Mouse (Mus musculus) common myeloid progenitor, adult 5-6 weeks (primary cell): ENCODE data around the gene Hnrnpl. TPM values are rescaled to one million over a fixed set of nuclear protein-coding genes. Genes with fewer than 3 reads are reported as not detected.

Experiments used
- ATAC-seq: replicated peaks from 2 replicates; pipeline ENCODE4 v1.8.0; 2016; ENCODE audit warnings: low read depth, mild to moderate bottlenecking, moderate TSS enrichment, inconsistent platforms; ENCODE audit not compliant: poor library complexity, severe bottlenecking
- total RNA-seq: library from RNA; stranded (forward); fragments of 200-1000, 187-1606 nt; gene quantifications from 2 replicates; pipeline ENCODE4 v1.2.3, GENCODE M21; 2017

Gene Hnrnpl
- total RNA-seq, 1 experiment from 2014 or later, result 385 TPM

GRCm38 (mm10) chr7:28824941-28825685, 16.8 kb downstream of the Hnrnpl start, which contains the start of gene Ech1:
Ech1 (plus strand) TSS chr7:28825217.
- ATAC-seq, result peak; percentile 91

DNA sequence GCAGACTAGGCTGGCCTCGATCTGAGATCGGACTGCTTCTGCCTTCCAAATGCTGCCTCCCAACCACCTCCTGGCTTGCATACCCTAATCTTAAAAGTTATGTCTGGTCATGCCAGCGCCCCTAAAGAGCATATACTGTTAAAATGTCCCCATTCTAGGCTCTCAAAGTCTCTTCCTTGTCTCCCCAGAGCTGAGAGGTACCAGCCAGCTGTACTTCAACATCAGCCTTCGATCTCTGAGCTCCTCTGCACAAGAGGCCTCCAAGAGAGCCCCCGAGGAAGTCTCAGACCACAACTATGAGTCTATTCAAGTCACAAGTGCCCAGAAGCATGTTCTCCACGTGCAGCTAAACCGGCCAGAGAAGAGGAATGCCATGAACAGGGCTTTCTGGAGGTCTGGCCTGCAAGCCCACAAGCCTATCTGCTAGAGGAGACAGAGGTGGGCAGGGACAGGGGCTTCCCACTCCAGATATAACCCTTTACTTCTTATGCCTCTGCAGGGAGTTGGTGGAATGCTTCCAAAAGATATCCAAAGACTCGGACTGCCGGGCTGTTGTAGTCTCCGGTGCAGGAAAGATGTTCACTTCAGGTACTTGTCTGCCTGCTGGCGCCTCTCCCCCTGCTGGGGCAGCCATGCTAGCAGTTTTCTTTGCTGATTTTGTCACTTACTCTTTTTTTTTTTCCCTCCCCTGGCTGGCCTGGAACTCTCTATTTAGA, 17.5 kb downstream of the Hnrnpl start:
- peak; percentile 11; the same call in 1 of the 2 replicates for ATAC-seq

- no peak for ATAC-seq
Measured at GRCm38 (mm10) chr7:28826402-28826772, 18.0 kb downstream of the Hnrnpl start.

DNA sequence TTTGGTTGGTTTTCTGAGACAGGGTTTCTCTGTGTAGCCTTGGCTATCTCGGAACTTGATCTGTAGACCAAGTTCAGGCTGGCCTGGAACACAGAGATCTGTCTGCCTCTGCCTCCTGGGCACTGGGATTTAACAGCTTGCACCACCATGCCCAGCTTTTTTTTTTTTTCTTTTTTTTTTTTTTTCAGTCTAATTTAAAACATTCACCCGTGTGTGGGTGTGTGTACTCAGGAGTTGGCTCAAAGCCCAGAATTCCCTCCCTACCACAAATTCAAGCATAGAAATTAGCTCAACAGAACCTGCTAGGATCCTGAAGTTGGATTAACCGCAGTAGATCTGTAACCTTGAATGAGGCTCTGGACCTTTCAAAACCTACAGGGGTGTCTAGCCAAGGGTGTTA, 19.0 kb downstream of the Hnrnpl start:
- no peak for ATAC-seq

DNA sequence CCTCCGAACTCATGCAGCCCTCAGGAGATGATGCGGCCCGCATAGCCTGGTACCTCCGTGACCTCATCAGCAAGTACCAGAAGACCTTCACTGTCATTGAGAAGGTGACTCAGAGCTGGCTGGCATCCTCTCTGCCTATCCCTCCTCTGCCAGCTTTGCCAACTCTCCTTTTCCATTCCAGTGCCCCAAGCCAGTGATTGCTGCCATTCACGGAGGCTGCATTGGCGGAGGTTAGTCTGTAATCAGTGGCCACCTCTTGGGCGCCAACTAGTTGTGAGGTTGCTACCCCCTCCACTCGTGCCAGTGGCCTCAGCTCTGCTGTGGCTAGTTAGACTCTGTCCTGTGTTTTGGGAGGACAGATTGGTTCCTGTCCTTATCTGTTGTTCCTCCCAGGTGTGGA, 21.5 kb downstream of the Hnrnpl start:
- ATAC-seq, result no peak

DNA sequence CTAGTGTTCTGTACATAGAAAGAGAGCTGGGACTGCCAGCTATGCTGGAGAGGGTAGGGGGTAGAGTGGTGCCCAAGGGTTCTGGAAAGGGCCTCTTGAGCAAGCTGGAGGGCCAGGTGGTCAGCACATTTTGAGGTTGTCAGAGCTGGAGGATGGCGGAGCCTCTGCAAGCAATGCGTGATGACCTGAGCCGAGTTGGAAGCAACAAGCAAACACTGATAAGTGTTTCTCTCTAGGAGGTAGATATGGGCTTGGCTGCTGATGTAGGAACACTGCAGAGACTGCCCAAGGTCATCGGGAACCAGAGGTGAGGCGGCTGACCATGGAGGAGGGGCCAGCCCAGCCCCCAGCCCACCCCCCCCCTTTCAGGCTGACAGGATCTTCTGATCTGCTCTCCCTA, 22.6 kb downstream of the Hnrnpl start:
- no peak for ATAC-seq

GRCm38 (mm10) chr7:28831411-28832125, 23.2 kb downstream of the Hnrnpl start:
- ATAC-seq, result peak; percentile 21

GRCm38 (mm10) chr7:28832137-28832536, 23.8 kb downstream of the Hnrnpl start:
- peak; percentile 46; the same call in 1 of the 2 replicates for ATAC-seq

DNA sequence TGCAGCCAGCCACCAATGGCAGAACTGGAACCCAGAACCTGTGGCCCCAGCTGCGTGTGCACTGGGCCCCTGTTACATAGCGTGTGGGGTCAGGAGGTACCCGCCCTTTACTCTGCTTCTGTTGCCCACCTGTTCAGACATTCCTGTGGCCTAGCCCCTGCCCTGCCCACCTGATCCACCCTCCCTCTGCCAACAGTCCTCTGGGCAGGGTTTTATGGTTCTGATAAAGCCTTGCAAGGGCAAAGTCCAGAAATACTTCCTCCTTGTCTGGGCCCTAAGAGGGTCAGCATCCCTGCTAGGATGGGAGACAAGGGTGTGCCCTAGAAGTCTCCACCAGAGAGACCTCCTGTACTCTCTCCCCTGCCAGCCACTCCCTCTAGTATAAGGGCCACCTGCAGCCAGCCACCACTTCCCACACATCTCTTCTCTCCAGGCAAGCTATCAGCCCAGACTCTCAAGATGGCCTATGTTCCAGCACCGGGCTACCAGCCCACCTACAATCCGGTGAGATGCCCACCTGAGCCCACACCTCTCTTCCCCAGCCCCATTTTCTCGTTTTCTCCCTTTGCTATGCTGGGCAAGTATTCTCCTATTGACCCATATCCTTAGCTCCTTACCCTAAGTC, 25.5 kb downstream of the Hnrnpl start, which contains the start of gene Lgals4:
TSS of gene Lgals4 (plus strand) at position 132 of the 625 bp plus-strand sequence.
- no peak for ATAC-seq

- no peak for ATAC-seq
Measured at GRCm38 (mm10) chr7:28836936-28837335, 28.6 kb downstream of the Hnrnpl start.

DNA sequence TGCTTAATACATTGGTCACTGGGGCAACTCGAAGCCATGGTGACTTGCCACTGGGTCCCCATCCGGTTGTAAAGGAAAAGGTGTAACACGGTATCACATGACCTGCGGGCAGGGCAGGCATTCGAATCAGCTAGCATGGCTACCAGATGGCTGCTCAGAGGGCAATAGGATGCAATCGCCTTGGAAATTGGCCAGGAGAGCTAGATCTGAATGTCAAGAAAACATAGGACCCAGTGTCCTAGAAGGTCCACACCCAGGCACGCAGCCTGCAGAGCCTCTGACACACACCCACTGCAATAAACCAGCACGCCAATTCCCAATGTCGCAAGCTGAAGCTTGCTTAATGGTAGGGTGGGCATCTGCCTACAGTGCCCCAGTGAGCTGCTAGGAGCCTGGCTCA, 30.0 kb downstream of the Hnrnpl start:
- ATAC-seq, result no peak

GRCm38 (mm10) chr7:28847273-28847672, 38.9 kb downstream of the Hnrnpl start:
- ATAC-seq, result no peak

GRCm38 (mm10) chr7:28849700-28850236, 41.4 kb downstream of the Hnrnpl start:
- no peak for ATAC-seq

DNA sequence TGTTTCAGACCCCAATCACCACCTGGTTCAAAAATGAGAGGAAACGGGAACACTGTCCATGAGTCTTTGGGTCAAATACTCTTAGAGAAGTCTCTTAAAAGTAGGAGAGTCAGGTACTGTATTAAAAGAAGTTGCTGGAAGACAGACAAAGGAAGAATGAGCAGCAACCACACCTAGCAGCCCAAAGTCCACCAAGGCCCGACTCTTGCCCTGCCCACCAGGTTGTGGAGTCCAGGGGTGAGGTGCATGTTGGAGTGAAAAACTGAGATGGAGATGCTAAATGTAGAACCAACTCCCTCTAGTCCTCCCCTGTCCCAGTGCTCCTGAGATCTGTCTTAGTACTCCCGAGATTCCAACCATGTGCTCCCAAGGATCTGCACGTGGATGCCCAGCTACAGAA, 42.3 kb downstream of the Hnrnpl start:
- no peak for ATAC-seq

- ATAC-seq, result no peak
Measured at GRCm38 (mm10) chr7:28859953-28860352, 51.6 kb downstream of the Hnrnpl start.

DNA sequence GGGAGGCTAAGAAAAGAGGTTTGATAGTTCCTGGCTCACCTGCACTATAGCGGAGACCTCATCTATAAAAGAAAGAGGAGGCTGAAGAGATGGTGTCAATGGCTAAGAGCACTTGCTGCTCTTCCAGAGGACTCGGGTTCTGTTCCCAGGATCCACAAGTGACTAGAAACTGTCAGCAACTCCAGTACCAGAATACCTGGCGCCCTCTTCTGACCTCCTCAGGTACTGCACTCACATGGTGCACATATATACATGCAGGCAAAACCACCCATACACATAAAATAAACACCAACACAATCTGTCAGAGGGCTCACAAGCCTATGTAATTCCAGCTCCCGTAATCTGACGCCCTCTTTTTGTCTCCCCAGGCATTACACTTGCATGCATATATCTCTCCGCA, 52.6 kb downstream of the Hnrnpl start:
- no peak for ATAC-seq

DNA sequence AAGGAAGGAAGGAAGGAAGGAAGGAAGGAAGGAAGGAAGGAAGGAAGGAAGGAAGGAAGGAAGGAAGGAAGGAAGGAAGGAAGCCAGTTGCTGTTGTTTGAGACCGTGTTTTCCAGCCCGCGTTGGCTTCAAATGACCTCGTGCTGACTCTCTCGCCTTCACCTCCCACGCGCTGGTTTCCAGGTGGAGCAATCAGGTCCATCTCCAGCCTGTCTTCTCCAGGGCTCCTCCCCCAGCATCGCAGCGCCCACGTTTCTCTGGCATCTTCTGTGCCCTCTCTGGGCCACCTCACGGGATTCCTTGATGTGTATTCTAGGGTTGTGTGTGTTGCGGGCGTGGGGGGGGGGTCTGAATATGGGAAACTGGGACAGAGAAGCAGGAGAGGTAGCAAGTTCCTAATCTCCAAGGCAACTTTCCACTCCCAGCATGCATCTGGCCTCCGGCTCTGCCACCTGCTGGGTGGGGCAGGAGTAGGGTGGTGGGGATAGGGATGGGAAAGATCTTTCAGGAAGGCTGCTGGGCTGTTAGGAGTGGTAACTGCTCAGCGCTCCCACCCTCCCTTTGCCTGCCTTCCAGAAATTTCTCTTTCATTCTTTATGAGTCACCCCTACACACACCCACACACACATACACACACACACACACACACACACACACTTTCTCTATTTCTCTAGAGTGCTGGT, 54.6 kb downstream of the Hnrnpl start:
- no peak for ATAC-seq

DNA sequence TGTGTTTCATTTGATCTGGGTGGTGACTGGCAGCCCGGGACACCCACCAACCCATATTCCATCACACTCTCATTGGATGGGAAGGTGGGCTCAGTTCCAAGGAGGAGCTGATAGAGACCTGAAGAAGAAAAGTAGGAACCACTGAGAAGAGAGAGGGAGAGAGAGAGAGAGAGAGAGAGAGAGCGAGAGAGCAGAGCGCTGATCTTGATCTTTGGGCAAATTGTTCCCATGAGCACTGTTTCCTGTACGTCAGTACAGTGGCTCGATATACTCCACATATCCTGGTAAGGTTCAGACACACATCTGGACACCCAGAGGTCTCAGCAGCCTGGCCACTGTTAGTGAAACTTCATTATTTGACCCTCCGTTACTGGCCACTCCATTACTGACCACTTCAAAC, 55.2 kb downstream of the Hnrnpl start, which contains the start of gene Lgals7:
TSS of gene Lgals7 (plus strand) at position 314 of the 400 bp plus-strand sequence.
- ATAC-seq, result no peak

DNA sequence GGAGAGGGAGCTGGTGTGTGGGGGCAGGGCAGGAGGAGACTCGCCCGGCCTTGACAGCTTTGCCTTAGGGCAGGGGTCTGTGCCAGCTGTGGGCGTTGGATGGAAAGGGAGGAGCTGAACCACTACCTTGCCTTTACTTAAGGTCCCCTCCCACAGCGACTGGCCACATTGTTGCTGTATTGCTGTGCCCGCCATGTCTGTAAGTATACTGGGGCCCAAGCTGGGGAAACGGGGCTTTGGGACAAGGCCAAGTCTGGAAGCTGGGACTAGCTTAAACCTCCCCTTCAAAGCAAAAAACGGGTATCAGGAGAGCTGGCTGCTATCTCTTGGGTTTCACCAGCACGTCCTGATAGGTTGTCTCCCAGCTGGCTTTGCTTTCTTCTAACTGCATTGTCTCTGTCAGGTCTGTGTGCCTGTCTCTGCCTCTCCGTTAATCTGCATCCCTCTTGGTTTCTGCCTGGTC, 56.0 kb downstream of the Hnrnpl start:
- ATAC-seq, result no peak
